Mouse (Mus musculus) adrenal gland, adult 8-10 months (tissue): ENCODE data around the gene Lingo2. TPM values are rescaled to one million over a fixed set of nuclear protein-coding genes. Genes with fewer than 3 reads are reported as not detected.

ENCODE experiments used
- DNase-seq: peaks from one replicate; pipeline ENCODE4 v3.0.0; 2022
- total RNA-seq, 4 experiments: library from RNA; stranded (reverse); gene quantifications; 2 replicates each; pipeline ENCODE4 v1.2.4; 2022

Lingo2 gene
- total RNA-seq, 4 experiments from 2014 or later: 0.24 TPM; not detected in 3

GRCm38 (mm10) chr4:36540664-36541360, 410.7 kb downstream of the Lingo2 start:
- no peak for DNase-seq

GRCm38 (mm10) chr4:36533895-36534294, 417.7 kb downstream of the Lingo2 start:
- no peak for DNase-seq

GRCm38 (mm10) chr4:36490255-36490654, 461.3 kb downstream of the Lingo2 start:
- DNase-seq: no peak

- DNase-seq: no peak
These were observed 516.3 kb downstream of the Lingo2 start for GRCm38 (mm10) chr4:36435211-36435610.

- no peak for DNase-seq
These were observed 525.4 kb downstream of the Lingo2 start for GRCm38 (mm10) chr4:36426192-36426591.

GRCm38 (mm10) chr4:36407350-36407749, 544.2 kb downstream of the Lingo2 start:
- DNase-seq: no peak

GRCm38 (mm10) chr4:36368925-36369324, 582.6 kb downstream of the Lingo2 start:
- DNase-seq: no peak

- peak; percentile 7 for DNase-seq
These were observed 597.1 kb downstream of the Lingo2 start for GRCm38 (mm10) chr4:36354401-36354800.

- no peak for DNase-seq
These were observed 619.8 kb downstream of the Lingo2 start for GRCm38 (mm10) chr4:36331741-36332140.

GRCm38 (mm10) chr4:36325603-36326002, 625.9 kb downstream of the Lingo2 start:
- no peak for DNase-seq

- no peak for DNase-seq
These were observed 638.5 kb downstream of the Lingo2 start for GRCm38 (mm10) chr4:36313067-36313466.

GRCm38 (mm10) chr4:36311431-36311830, 640.1 kb downstream of the Lingo2 start:
- DNase-seq: no peak

GRCm38 (mm10) chr4:36305228-36305627, 646.3 kb downstream of the Lingo2 start:
- DNase-seq: no peak

- no peak for DNase-seq
These were observed 661.9 kb downstream of the Lingo2 start for GRCm38 (mm10) chr4:36289701-36290053.

GRCm38 (mm10) chr4:36288813-36289700, 662.5 kb downstream of the Lingo2 start:
- DNase-seq: peak; percentile 35

- no peak for DNase-seq
These were observed 688.9 kb downstream of the Lingo2 start for GRCm38 (mm10) chr4:36262436-36263169.

- no peak for DNase-seq
These were observed 765.2 kb downstream of the Lingo2 start for GRCm38 (mm10) chr4:36186231-36186922.

- DNase-seq: no peak
These were observed 767.9 kb downstream of the Lingo2 start for GRCm38 (mm10) chr4:36183643-36184042.

GRCm38 (mm10) chr4:36170099-36170498, 781.4 kb downstream of the Lingo2 start:
- no peak for DNase-seq

GRCm38 (mm10) chr4:36131341-36131740, 820.2 kb downstream of the Lingo2 start:
- no peak for DNase-seq

- no peak for DNase-seq
These were observed 856.1 kb downstream of the Lingo2 start for GRCm38 (mm10) chr4:36095482-36095881.

- DNase-seq: no peak
These were observed 870.3 kb downstream of the Lingo2 start for GRCm38 (mm10) chr4:36081095-36081852.
